Mouse (Mus musculus) myocyte (in vitro differentiated cells): ENCODE data around the gene Agap1. TPM values are rescaled to one million over a fixed set of nuclear protein-coding genes. Genes with fewer than 3 reads are reported as not detected.

Experiments
- H3K27me3 ChIP-seq: one replicate; pipeline ENCODE4 v1.6.1; 2011; ENCODE audit not compliant: control insufficient read depth, insufficient read depth, insufficient read length
- H3K36me3 ChIP-seq: one replicate; pipeline ENCODE4 v1.6.1; 2011; ENCODE audit not compliant: control insufficient read depth, insufficient read depth
- H3K4me2 ChIP-seq: one replicate; pipeline ENCODE4 v1.6.1; 2011; ENCODE audit warnings: low read depth, control low read depth
- H3K4me3 ChIP-seq: one replicate; pipeline ENCODE4 v1.5.1; 2011; ENCODE audit warnings: mild to moderate bottlenecking, control low read depth, moderate library complexity
- H3K79me2 ChIP-seq: one replicate; pipeline ENCODE4 v1.6.1; 2011; ENCODE audit not compliant: control insufficient read depth, insufficient read depth
- H3ac ChIP-seq: one replicate; pipeline ENCODE4 v1.6.1; 2011; ENCODE audit not compliant: control insufficient read depth, insufficient read length
- CEBPB ChIP-seq: IDR thresholded peaks from 2 replicates; pipeline ENCODE4 v1.6.1; 2011; ENCODE audit warnings: mild to moderate bottlenecking, moderate library complexity; ENCODE audit not compliant: poor library complexity, insufficient read depth, severe bottlenecking
- E2F4 ChIP-seq: IDR thresholded peaks from one replicate; pipeline ENCODE4 v1.6.1; 2011; ENCODE audit warnings: mild to moderate bottlenecking, control low read depth, moderate library complexity; ENCODE audit not compliant: insufficient read depth
- MAX ChIP-seq: IDR thresholded peaks from one replicate; pipeline ENCODE4 v1.6.1; 2011; ENCODE audit warnings: low read depth, mild to moderate bottlenecking, control low read depth
- MYOD1 ChIP-seq, 3 experiments: IDR thresholded peaks; one replicate each; pipeline ENCODE4 v1.6.1; 2011; ENCODE audit warnings: control low read depth in 2 of 3, low read depth in 2 of 3, mild to moderate bottlenecking in 2 of 3, moderate library complexity in 1 of 3; ENCODE audit not compliant: insufficient read length in 2 of 3, control insufficient read depth in 1 of 3
- MYOG ChIP-seq, 3 experiments: IDR thresholded peaks; one replicate each; pipeline ENCODE4 v1.6.1; 2011; ENCODE audit warnings: control low read depth in 2 of 3, low read depth in 2 of 3, mild to moderate bottlenecking in 2 of 3; ENCODE audit not compliant: insufficient read length in 2 of 3, control insufficient read depth in 1 of 3, insufficient read depth in 1 of 3
- POLR2A ChIP-seq: IDR thresholded peaks from one replicate; pipeline ENCODE4 v1.6.1; 2011; ENCODE audit warnings: low read depth, mild to moderate bottlenecking, control low read depth, moderate library complexity; ENCODE audit not compliant: insufficient read length
- POLR2AphosphoS2 ChIP-seq: IDR thresholded peaks from one replicate; pipeline ENCODE4 v1.6.1; 2011; ENCODE audit warnings: low read depth, control low read depth; ENCODE audit not compliant: insufficient read length
- REST ChIP-seq: IDR thresholded peaks from one replicate; pipeline ENCODE4 v1.6.1; 2011; ENCODE audit warnings: mild to moderate bottlenecking, control low read depth, moderate library complexity; ENCODE audit not compliant: insufficient read depth, insufficient read length
- SRF ChIP-seq: IDR thresholded peaks from one replicate; pipeline ENCODE4 v1.6.1; 2011; ENCODE audit warnings: low read depth; ENCODE audit not compliant: control insufficient read depth, insufficient read length
- TCF12 ChIP-seq: IDR thresholded peaks from one replicate; pipeline ENCODE4 v1.6.1; 2011; ENCODE audit warnings: mild to moderate bottlenecking, control low read depth; ENCODE audit not compliant: poor library complexity, insufficient read depth, severe bottlenecking
- TCF3 ChIP-seq: IDR thresholded peaks from one replicate; pipeline ENCODE4 v1.6.1; 2011; ENCODE audit warnings: low read depth, control low read depth; ENCODE audit not compliant: insufficient read length
- USF1 ChIP-seq: IDR thresholded peaks from one replicate; pipeline ENCODE4 v1.6.1; 2011; ENCODE audit warnings: low read depth, mild to moderate bottlenecking, control low read depth, moderate library complexity
- polyA plus RNA-seq: library from polyadenylated mRNA; unstranded; fragments of >200 nt; fragmentation: generic; extraction: Trizol; gene quantifications from one replicate; pipeline ENCODE4 v1.2.1, GENCODE M21; 2012; ENCODE audit warnings: missing spikeins

The Agap1 gene
- polyA plus RNA-seq, 1 experiment = 48.9 TPM

GRCm38 (mm10) chr1:89939596-89939960 lies 485.0 kb downstream of the Agap1 start:
- no peak overlapping the region for H3K4me3 ChIP-seq
- H3K27me3 ChIP-seq = peaks cover 35% of the 10 kb centered on the region
- H3ac ChIP-seq = no peak overlapping the region
- no peak overlapping the region for H3K4me2 ChIP-seq
- no peaks in the 10 kb centered on the region for H3K79me2 ChIP-seq
- no peaks in the 10 kb centered on the region for H3K36me3 ChIP-seq
- no peak for TF ChIP-seq CEBPB

DNA sequence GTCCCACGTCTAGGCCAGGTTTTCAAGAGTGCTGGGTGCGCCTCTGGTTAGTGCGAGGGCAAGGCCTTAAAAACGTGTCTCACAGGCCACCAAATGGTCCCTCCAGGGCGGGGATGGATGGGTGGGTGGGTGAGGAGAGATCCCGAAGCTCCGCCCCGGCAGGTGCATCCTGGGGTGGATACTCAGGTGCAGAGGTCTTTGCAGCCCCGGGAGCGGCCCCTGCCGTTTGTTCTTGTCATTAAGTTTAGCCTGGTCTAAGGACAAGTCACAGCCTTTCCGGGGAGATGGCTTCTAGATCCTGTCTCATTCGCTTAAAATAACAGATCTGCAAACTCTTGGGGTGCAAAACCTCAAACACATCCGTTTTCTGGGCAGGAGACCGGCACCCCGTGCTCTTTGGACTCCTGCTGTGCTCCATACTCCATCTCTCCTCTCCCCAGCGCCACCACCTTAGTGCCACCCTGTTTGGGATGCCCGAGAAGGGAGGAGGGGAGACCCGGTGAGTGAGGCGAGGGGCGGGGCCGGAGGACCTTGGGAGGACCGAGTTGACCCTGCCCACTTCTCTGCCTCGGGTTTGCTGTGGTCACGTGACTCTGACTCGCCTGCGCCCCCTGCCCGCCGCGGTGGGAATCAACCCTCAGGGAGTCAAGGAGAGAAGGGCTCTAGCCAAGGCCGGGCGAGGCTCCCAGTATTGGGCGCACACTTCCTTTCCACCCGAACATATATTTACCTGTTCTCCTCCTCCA lies 485.5 kb downstream of the Agap1 start:
- no peak overlapping the region for H3K4me2 ChIP-seq
- peak; percentile 81 for TF ChIP-seq USF1
- no peak for TF ChIP-seq POLR2A
- H3K27me3 ChIP-seq = peaks cover 40% of the 10 kb centered on the region
- no peaks in the 10 kb centered on the region for H3K79me2 ChIP-seq
- H3K36me3 ChIP-seq = no peaks in the 10 kb centered on the region
- no peak overlapping the region for H3K4me3 ChIP-seq
- no peak overlapping the region for H3ac ChIP-seq

DNA sequence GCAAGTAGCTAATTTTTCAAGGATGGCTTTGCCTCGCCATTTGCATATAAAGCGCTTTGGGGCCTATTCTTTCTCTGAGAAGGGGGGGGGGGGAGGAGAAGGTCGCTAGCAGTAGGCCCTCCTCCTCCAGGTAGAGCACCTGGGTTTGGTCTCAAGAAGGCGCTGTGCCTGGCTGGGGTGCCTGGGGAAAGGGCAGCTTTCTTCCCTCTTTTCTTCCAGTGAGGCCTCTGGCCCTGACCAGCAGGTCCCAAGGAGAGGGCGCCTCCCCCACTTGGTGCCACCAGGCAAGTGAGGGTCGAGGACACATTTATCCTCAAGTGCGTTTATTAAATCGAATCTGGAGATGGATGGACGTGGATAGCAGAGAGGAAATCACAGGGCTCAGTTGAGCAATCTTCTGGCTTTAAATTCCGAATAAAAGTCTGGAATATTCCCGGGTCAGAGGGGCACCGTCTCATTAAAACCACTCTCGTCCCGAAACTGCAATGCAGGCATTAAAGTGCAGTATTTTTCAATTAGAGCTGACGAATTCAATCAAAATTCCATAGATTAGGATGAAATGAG lies 486.4 kb downstream of the Agap1 start:
- Histone ChIP-seq H3K79me2 (no peaks in the 10 kb centered on the region), H3K27me3 (peaks cover 40% of the 10 kb centered on the region), H3K4me2 (no peak overlapping the region), H3K4me3 (no peak overlapping the region), H3K36me3 (no peaks in the 10 kb centered on the region), H3ac (no peak overlapping the region)
- TF ChIP-seq POLR2AphosphoS2 (no peak), MAX (no peak), REST (no peak), MYOG (IDR thresholded peaks at IDR 0.05; ENCODE audit: control insufficient read depth in 1 of 3, insufficient read depth in 1 of 3, insufficient read length in 2 of 3, low read depth in 2 of 3) (no peak), MYOD1 (IDR thresholded peaks at IDR 0.05; ENCODE audit: control insufficient read depth in 1 of 3, insufficient read length in 2 of 3, low read depth in 2 of 3) (no peak), TCF3 (no peak), CEBPB (no peak), POLR2A (no peak), E2F4 (no peak), TCF12 (no peak), SRF (no peak), USF1 (no peak)

- no peaks in the 10 kb centered on the region for H3K36me3 ChIP-seq
- H3K27me3 ChIP-seq = peaks cover 36% of the 10 kb centered on the region
- TF ChIP-seq MYOD1 (IDR thresholded peaks at IDR 0.05; ENCODE audit: control insufficient read depth in 1 of 3, insufficient read length in 2 of 3, low read depth in 2 of 3) = no peak
- no peak for TF ChIP-seq POLR2A
- TF ChIP-seq USF1 = no peak
- no peaks in the 10 kb centered on the region for H3K79me2 ChIP-seq
- no peak overlapping the region for H3K4me2 ChIP-seq
- H3ac ChIP-seq = no peak overlapping the region
- H3K4me3 ChIP-seq = no peak overlapping the region
Measured at GRCm38 (mm10) chr1:89941701-89942381, 487.2 kb downstream of the Agap1 start.

GRCm38 (mm10) chr1:89942395-89942976 lies 487.9 kb downstream of the Agap1 start:
- Histone ChIP-seq H3ac (no peak overlapping the region), H3K27me3 (peaks cover 36% of the 10 kb centered on the region), H3K4me3 (no peak overlapping the region), H3K36me3 (no peaks in the 10 kb centered on the region), H3K4me2 (no peak overlapping the region), H3K79me2 (no peaks in the 10 kb centered on the region)
- TF ChIP-seq TCF12 = no peak
- TF ChIP-seq USF1 = no peak
- no peak for TF ChIP-seq REST
- no peak for TF ChIP-seq POLR2AphosphoS2
- no peak for TF ChIP-seq TCF3
- no peak for TF ChIP-seq MYOD1 (IDR thresholded peaks at IDR 0.05; ENCODE audit: control insufficient read depth in 1 of 3, insufficient read length in 2 of 3, low read depth in 2 of 3)
- TF ChIP-seq MYOG (IDR thresholded peaks at IDR 0.05; ENCODE audit: control insufficient read depth in 1 of 3, insufficient read depth in 1 of 3, insufficient read length in 2 of 3, low read depth in 2 of 3) = no peak
- no peak for TF ChIP-seq E2F4
